Mouse (Mus musculus) ZHBTc4 (cell line): Measurements from ENCODE around the gene Tbc1d22a.
"Not testable (repeated sequence)": the region's sequence is repeated elsewhere in the genome, so short reads cannot be mapped to it uniquely, and the experiment has no call there.

Experiments used
- DNase-seq: peaks from one replicate; pipeline ENCODE4 v3.0.0-alpha.2; 2011; ENCODE audit warnings: low read depth, low spot score

Gene Tbc1d22a

DNA sequence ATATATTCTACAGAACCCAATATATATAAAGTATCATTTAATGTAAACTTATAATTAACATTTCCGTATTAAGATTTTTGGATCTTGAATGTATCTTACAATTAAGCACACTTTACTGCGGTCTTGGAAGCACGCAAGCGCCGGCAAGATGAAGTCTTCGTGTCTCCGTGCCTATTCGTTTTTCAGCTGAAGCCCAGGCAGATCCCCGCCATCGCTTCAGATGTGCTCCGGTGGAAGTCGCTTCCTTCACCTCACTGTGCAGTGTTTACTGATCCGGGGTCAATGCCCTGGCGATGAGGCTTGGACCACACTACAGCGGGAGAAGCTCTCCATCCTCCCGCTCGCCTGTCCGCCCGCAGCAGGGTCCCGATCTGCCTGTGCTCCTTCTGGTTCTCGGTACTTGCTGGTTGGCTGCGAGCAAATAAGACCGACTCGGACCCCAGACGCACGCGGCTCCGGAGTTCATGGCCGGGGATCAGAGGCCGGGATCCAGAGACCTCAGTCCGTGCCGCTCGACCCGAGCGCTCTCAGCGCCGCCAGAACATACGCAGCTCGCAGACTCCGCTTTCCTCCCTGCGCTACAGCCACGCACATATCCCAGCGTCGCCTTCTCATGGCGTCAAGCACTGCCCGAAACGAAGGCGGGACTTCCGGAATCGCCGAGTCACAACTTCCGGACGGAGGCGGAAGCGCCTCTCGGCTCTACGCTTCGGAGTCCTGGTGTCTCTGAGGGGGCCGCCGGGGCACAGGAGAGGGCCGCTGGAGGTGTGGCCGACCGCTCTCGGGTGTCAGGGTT, at the start of gene Tbc1d22a:
Gene Tbc1d22a (plus strand): TSS at position 707 of the 796 bp plus-strand sequence.
- DNase-seq, result peak; percentile 96

DNA sequence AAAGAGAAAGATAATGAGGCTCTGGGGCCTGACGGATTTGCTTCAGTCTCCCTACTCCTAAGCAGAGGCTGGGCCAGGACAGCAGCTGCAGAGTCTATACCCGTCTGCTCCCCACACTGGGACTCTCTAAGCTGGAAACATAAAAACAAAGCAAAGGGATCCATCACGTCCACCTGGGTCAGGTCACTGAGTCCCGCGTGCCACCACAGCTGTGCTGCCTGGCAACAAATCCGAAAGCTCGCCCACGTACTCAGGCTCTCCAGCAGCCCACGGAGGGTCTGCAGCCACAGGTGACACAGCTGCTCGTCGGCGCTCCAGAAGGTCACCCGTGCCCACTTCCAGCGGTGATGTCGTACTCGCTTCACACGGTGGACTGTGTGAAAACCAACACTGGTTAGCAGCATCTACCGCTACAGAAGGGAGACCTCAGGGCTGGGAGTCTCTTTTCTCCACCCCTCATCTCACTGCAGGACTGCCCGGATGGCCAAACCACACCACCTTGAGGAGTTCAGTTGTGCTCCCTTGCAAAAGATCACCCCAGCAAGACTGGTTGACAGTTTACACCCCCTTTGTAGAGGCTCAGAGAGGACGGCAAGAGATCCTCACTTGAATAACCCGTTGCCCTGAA, 49.4 kb upstream of the Tbc1d22a start:
- no peak for DNase-seq

DNA sequence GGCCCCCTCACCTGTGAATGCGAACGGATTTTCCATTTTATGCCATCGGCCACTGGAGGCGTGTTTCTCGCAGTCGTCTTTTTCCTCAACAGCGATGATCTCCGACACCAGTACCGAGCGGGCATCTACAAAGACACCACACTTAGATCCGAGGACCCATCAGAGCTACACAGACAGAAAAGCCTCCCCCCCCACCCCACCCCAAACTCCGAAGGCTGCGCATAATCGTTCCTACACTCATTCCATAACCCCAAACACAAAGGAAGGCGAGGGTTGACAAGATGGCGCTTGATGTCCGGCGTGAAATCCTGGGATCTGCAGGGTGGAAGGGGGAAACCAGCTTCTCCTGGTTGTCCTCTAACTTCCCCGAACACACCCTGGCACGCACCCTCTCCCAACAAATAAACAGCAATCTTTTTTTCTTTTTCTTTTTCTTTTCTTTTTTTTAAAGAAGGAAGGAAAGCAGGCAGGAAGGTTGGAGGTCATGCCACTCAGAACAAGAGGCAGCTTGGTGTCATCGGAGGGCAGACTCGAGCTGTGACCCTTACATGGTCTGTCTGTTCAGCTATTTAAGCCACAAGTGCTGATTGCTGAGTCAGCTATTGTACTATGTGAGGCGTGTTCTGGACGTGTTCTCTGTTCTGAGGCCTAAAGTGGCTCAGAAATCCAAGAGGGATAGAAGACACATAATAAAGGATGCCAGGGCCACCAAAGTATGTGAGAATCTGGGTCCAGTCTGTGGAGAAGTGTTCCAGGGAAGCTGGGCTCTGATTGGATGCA, 48.3 kb upstream of the Tbc1d22a start:
- DNase-seq, result peak; percentile 53

DNA sequence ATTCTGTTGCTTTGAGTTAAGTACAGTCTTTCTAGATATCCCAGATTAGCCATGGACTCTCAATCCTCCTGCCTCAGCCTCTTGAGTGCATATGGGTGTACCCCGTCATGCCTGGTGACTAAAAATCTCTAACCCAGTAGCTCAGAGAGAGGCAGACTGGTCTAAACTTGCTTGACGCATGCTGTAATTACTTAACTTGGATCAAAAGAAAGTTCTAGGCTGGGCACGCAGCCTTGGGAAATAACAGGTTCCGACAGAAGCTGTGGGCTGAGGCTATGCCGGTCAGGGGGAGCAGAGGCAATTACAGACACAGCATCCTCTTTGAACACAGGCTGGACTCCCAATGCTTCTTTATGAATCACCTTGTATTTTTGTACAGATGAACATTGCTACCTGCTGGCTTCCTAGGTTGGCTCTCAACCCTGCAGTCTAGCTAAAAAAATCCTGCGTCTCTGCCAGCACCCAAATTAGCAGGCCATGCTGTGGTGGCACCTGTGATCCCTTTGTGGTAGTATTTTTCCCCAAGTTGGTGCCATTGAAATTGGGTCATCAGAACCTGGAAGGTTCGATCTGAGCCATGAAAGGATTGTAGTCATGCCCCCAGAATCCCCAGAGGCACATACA, 47.1 kb upstream of the Tbc1d22a start:
- DNase-seq, result no peak

DNA sequence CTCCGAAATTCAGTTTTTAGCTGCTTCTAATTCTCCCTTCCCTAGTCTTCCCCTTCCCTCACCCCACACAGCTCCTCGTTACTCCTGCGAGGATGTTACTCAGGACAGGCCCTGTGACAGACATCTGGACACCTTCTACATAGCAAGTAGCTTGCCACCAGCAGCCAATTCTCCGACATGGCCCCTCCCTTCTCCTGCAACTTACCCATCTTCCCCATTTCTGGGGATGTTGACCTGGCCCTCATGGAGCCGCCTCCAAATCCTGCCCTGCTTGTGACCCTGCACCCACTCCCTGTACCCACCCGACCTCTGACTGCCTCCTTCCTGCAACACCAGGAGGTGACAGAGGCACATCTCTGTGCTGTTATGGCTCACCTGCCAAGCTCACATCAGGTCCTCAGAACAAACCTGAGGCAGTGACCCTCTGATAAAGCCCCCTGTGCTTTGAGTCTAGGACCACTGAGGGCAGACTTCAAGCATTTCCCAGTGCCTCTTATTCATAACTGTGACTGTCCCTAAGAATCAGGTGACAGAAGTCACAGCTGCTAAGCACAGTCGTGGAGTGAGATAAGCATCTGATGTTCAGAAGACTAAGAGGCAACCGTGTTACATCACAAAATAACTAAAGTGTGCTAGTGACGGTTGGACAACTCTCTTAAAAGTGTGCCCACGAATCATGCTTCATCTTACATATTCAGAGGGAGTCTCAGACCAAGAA, 46.3 kb upstream of the Tbc1d22a start:
- no peak for DNase-seq

DNA sequence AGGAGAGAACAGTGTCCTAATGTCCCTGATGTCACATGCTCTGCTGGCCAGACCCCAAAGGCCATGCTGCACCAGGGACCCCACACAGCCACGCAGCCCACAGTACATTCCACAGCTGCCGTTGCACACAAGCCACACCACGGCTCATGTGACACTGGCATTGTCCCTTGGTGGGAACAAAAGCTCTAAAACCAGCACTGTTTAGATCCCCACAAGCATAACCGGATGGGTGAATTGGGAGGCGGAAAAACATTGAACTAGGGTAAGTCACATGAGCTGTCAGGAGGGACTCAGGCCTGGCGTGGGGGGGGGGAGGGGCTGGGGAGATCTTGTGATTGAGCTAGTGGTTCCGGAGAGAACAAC, 45.8 kb upstream of the Tbc1d22a start:
- DNase-seq, result peak; percentile 64

DNA sequence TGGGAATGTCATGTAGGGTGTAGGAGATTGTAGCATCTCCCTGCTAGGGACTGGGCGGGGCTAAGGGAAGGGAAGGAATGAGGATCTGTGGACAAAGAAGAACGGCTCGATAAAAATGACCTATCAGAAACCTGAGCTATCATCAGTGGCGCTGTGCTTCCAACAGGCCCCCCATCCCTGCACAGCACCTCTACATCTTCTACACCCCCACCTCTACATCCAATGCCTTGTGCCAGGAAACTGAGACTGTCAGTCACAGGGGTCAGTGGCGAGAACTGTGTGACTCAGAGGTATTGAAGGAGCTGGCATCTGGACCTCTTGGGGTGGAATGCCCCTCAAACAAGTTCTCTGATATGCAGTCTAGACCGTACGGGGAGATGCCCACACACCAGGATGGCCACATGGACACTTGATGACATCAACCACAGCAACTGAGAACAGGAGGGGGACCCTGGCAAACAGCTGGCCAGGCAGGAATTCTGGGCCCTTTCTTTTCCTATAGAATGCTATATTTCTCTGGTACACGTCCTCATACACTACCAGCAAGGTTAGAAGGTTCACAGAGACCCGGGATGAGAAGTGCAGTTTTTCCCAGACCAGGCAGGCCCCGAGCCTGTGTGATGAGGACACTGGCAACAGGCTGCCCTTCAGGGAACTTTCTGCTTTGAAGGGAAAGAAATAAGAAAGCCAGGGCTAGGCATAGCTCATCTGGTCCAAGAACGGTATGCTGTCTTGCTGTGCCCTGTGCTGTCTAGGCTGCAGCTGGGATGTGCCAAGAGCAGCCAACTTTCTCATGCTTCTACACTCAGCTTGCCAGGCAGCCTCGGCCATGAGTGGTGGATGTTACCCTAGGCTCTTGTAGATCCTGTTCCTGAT, 45.1 kb upstream of the Tbc1d22a start:
- no peak for DNase-seq

DNA sequence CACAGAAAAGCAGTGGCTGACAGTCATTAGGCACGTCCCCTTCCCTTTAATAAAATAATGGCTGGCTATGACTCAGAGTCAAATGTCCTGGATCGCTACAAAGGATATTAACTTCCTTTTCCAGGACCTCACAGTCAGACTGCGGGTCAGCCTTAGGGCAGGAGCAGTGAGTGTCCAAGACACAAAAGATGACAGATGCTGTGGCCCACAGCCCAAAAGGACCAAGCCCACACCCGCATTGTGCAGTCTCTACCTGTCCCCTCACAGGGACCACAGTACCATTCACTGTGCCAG, 44.5 kb upstream of the Tbc1d22a start:
- no peak for DNase-seq

DNA sequence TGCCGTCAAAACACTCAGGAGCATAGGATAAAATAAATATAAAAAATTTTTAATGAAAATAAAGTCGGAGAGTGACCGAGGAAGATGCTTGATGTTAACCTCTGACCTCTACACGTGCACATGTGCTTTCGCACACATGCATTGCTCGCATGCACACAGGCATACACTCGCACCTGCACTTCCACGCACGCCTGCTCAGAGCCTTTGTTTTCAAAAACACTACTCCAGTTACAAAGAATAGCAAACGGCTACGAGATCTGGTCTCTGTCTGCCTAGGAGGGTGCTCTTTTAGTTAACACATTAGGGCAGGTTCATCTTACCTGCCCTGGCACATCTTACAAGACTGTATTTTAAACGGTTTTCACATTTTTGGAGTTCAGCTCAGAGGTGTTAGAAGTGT, 42.9 kb upstream of the Tbc1d22a start:
- no peak for DNase-seq

DNA sequence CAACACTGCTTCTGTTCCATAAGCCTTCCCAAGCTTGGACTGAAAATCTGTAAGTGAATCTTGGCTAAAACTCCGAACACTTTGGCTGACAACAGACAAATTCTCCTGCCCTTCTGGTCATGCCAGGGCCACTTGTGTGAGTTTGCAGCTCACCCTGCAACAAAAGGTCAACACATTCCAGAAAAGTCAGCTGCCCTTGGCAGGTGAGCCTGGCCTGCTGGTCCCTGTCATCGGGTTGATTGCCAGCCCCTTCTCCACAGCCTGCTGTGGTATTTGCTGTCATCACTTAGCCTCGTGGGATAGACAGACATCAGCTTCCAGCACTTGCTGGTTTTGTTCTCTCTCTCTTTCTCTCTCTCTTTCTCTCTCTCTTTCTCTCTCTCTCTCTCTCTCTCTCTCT, 42.1 kb upstream of the Tbc1d22a start:
- DNase-seq, result no peak

DNA sequence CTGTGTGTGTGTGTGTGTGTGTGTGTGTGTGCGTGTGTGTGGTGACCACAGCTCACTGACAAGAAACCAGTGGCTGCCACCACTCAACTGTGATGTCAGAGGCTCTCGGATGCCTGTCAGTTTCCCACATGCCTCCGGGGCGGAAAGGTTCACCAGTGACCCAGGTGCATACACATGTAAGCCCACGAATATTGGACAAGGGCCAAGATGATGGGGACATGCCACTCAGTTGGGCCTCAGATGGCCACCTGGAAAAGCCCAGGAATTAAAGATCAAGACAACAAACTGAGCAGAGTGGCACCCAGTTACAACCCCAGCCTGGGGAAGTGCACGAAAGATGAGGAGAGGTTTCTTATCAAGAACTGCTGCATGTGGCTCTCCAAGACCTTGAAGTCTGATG, 41.7 kb upstream of the Tbc1d22a start:
- no peak for DNase-seq

DNA sequence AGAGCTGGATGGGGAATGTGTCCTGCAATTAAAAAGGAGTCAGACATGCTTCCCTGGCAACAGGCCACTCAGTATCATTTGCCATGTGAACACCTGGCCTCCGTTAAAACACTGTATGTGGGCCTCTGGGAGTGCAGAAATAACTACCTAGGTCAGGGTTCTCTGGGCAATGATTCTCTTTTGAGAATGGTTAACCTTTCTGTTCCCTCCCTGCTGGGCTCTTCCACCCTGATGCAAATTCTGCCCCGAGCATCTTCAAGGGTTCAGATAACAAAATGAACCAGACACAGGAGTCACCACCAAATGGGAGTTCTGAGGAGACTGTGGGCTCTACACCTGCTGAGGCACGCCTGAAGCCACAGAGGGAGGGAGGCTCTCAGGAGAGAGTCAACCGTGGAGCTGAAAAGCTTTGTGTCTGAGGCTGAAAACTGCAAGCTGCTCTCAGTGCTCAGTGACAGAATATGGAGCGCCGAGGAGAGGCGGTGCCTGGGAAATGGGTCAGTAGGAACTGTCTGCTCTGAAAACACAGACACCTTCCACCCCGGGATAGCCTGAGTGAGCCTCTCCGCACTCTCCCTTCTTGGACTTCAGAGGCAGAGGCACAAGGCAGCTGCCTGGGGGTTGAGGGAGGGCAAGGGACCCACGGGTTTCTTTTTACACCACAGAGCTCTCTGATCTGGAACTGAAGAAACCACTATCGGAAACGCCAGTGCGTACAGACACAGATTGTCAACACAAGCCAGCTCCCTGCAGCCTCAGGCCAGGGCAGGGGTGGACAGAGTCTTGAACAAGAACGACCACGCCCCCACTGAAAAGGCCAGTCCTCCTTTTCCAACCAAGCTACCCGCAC, 40.9 kb upstream of the Tbc1d22a start:
- no peak for DNase-seq

DNA sequence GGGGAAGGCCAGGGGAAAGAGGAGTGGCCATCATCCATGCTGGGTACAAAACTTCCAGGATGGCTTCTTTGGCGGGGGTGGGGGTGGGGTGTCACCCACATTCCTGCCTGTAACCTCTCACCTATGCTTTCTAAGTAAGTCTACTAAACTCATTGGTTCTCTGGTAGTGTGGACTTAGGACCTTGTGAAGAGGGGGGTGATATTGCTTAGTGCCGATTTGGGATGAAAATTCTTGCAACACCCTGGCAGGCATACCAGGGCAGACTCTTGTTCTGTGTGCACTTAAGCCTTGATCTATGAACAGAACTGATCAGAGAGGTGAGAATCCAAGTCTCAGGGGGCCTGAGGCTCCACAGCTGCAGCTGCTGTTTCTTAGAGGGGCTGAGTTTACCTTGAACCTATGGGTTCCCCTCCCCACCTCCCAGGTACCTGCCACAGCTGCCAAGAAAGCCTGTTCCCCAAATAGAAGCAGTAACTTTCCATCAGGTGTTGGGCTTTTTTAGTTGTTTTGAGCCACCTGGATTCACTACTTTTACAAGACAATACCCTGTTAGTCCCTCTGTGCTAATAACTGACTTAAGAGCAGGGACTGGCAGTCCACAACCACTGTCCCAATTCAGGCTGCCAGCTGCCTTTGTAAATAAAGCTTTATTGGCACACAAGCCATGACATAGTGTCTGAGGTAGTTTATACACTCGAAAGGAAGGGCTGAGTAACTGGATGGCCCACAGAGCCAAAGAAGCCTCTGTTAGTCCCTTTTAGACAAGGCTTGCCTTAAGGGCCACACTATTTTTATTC, 38.8 kb upstream of the Tbc1d22a start:
- DNase-seq, result no peak

DNA sequence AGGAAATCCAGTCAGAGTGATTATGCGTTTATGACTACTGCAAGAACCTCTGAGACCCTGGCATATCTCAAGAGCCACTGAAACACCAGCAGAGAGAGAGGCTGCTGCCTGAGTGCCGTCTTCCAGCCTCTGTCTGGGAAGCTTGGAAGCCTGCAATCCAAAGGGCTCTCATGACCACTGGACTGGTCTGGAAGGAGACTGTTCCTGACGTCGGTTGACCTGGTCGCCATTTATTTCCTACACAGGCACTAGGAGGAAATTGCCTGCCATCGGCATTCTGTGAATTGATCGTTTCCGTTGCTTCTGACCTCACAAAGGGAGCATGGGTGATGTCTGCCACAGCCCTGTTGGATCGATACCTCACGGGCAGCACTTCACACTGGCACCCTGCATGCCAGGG, 38.1 kb upstream of the Tbc1d22a start:
- DNase-seq, result no peak

DNA sequence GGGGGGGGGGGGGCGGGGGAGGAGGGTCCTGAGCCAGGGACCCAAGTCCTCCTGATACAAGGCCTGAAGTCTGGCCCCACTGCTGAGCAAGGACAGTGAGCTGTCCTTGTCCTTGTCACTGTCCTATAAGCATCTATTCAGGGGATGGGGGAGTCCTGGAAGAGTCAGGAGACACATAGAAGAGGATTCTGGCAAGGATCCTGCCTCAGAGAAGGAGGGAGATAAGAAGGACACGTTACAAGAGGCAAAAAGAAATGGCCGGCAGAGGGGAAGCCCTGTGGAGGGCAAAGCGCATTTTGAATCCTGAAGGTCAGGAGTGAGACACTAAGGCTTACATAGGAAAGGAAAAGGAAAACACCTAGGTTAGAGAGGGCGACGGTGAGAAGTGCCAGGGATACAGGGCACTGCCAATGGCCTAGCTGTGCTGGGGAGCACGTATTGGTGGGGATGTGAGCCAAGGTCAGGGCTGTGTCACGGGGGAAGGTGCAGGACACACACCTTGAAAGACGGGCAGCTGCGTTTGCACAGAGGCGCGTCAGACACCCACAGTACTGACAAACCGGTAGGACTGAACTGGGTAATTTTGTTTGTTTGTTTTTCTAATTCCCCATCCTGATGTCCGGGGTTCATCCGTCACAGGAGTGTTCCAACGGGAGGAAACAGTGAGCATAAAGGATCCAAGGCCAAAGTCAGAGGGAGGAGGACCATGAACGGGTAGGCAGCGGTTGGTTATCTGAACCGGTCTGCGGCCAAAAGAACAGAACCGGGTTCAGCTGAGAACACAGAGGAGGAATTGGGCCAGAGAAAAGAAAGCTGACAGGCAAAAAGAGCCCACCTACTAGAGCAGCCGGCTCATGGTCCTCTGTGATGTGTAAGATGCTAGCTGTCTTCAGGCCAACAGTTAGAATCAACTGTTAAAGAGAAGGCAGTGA, 37.2 kb upstream of the Tbc1d22a start:
- DNase-seq, result no peak

DNA sequence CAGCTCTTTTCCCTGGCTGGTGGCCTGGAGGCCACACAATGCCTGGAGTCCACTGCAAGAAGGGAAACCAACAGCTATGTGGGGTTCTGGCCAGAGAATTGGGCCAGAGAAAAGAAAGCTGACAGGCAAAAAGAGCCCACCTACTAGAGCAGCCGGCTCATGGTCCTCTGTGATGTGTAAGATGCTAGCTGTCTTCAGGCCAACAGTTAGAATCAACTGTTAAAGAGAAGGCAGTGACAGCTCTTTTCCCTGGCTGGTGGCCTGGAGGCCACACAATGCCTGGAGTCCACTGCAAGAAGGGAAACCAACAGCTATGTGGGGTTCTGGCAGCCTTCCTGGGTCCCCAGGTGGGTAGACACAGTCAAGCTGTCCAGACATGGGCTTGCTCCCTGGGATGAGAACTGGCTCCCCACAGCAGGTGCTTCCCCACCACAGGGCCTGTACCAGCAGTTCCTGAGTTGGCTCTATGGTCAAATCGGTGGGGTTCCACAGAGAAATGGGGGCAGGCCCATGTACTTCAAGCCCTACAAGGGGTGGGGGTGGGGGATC, 36.5 kb upstream of the Tbc1d22a start:
- DNase-seq, result not testable (repeated sequence)

DNA sequence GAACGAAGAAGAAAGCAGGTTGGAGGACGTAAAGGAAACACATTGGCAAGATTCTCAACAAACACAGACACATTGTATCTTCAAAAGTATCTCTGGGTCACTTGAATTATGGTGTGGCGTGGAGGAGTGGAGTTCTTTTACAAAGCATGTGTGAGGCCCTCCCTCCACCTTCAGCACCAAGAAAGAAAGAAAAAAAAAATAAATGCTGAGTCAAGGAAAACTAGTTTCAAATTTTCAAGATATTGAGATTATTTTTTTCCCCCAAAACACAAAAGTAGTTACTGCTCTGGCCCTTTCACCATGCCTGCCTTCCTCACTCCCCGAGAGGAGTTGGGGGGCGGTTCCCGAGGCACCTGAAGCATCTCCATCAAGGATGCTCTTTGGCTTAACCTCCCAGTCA, 35.7 kb upstream of the Tbc1d22a start:
- DNase-seq, result no peak

DNA sequence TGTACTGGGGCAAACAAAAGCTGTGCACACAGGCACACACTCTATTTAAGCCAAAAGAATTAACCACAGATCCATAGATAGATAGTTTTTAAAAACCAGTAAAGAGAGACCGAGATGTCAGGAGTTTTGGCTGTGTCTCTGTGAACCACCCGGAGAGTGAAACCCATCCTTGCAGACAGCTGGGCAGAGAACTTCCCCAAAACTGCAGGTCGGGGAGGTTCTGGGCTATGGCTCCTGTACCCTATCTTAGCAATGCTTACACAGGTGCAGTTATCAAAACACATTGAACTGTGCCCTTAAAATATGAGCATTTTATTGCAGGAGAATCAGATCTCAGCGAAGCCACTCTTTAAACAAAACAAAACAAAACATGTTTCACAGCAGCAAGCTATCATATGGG, 33.8 kb upstream of the Tbc1d22a start:
- no peak for DNase-seq
